Mouse (Mus musculus) layer of hippocampus, adult 9-10 months (tissue): ENCODE measurements around the gene Hmgcll1.
"Not testable (repeated sequence)": the region's sequence is repeated elsewhere in the genome, so short reads cannot be mapped to it uniquely, and the experiment has no call there.

Experiments used
- DNase-seq: peaks from one replicate; pipeline ENCODE4 v3.0.0; 2022; ENCODE audit warnings: low spot score

Gene Hmgcll1

GRCm38 (mm10) chr9:76060935-76061334, 46.3 kb downstream of the Hmgcll1 start:
- DNase-seq: no peak

GRCm38 (mm10) chr9:76061492-76061891, 46.8 kb downstream of the Hmgcll1 start:
- no peak for DNase-seq

GRCm38 (mm10) chr9:76064164-76064563, 49.5 kb downstream of the Hmgcll1 start:
- no peak for DNase-seq

GRCm38 (mm10) chr9:76091561-76091960, 76.9 kb downstream of the Hmgcll1 start:
- DNase-seq: no peak

GRCm38 (mm10) chr9:76097221-76097620, 82.6 kb downstream of the Hmgcll1 start:
- no peak for DNase-seq

- no peak for DNase-seq
Observed at GRCm38 (mm10) chr9:76099981-76100380, 85.3 kb downstream of the Hmgcll1 start.

GRCm38 (mm10) chr9:76104416-76104815, 89.8 kb downstream of the Hmgcll1 start:
- DNase-seq: not testable (repeated sequence)

- DNase-seq: no peak
Observed at GRCm38 (mm10) chr9:76104846-76105245, 90.2 kb downstream of the Hmgcll1 start.

- DNase-seq: peak; percentile 69
Observed at GRCm38 (mm10) chr9:76122888-76123287, 108.2 kb downstream of the Hmgcll1 start.

- no peak for DNase-seq
Observed at GRCm38 (mm10) chr9:76124249-76124648, 109.6 kb downstream of the Hmgcll1 start.

GRCm38 (mm10) chr9:76129353-76129752, 114.7 kb downstream of the Hmgcll1 start:
- no peak for DNase-seq

GRCm38 (mm10) chr9:76134042-76134441, 119.4 kb downstream of the Hmgcll1 start:
- no peak for DNase-seq

- no peak for DNase-seq
Observed at GRCm38 (mm10) chr9:76138378-76139109, 123.9 kb downstream of the Hmgcll1 start.

GRCm38 (mm10) chr9:76145593-76145992, 130.9 kb downstream of the Hmgcll1 start:
- DNase-seq: no peak

GRCm38 (mm10) chr9:76162446-76162845, 147.8 kb downstream of the Hmgcll1 start:
- DNase-seq: no peak

- no peak for DNase-seq
Observed at GRCm38 (mm10) chr9:76168355-76168754, 153.7 kb downstream of the Hmgcll1 start.

- no peak for DNase-seq
Observed at GRCm38 (mm10) chr9:76172686-76173295, 158.1 kb downstream of the Hmgcll1 start.

- DNase-seq: no peak
Observed at GRCm38 (mm10) chr9:76179221-76179620, 164.6 kb downstream of the Hmgcll1 start.
